Mouse (Mus musculus) limb, embryonic 12.5 days (tissue): Measurements from ENCODE around the gene Sars2. TPM values are rescaled to one million over a fixed set of nuclear protein-coding genes. Genes with fewer than 3 reads are reported as not detected.

Experiments used
- ATAC-seq: fragments of 200-750 bp; cut with Nextera tagmentation; 2 replicates; pipeline ENCODE4 v1.8.0; 2017; ENCODE audit warnings: low read depth, moderate TSS enrichment; ENCODE audit not compliant: insufficient number of reproducible peaks, insufficient read depth, low FRiP score, low TSS enrichment
- H3K27ac ChIP-seq: fragments of 300-500 bp; sonication (generic); 2 replicates; pipeline ENCODE4 v1.5.1; 2016; ENCODE audit warnings: mild to moderate bottlenecking, moderate library complexity
- H3K27me3 ChIP-seq: fragments of 300-500 bp; sonication (generic); 2 replicates; pipeline ENCODE4 v1.6.1; 2016; ENCODE audit warnings: mild to moderate bottlenecking, moderate library complexity
- H3K36me3 ChIP-seq: fragments of 300-500 bp; sonication (generic); 2 replicates; pipeline ENCODE4 v1.6.1; 2016; ENCODE audit warnings: mild to moderate bottlenecking, moderate library complexity
- H3K4me1 ChIP-seq: fragments of 300-500 bp; sonication (generic); replicated peaks from 2 replicates; pipeline ENCODE4 v1.6.1; 2016
- H3K4me2 ChIP-seq: fragments of 300-500 bp; sonication (generic); 2 replicates; pipeline ENCODE4 v1.6.1; 2016; ENCODE audit warnings: mild to moderate bottlenecking, moderate library complexity
- H3K4me3 ChIP-seq: fragments of 300-500 bp; sonication (generic); replicated peaks from 2 replicates; pipeline ENCODE4 v1.5.1; 2016; ENCODE audit warnings: mild to moderate bottlenecking
- H3K9ac ChIP-seq: fragments of 300-500 bp; sonication (generic); replicated peaks from 2 replicates; pipeline ENCODE4 v1.6.1; 2016; ENCODE audit warnings: mild to moderate bottlenecking, moderate library complexity
- H3K9me3 ChIP-seq: fragments of 300-500 bp; sonication (generic); 2 replicates; pipeline ENCODE4 v1.6.1; 2016; ENCODE audit warnings: mild to moderate bottlenecking, moderate library complexity
- WGBS: fragments of 180-500 bp; shearing (Covaris S2); methylation state at CpG from one replicate; pipeline ENCODE4 v1.1.7; 2016; 5-methylcytosine and 5-hydroxymethylcytosine counted together
- polyA plus RNA-seq: library from polyadenylated mRNA; unstranded; fragments of >200 nt; fragmentation: Nextera tagmentation; extraction: Ambion mirVana; gene quantifications from 2 replicates; pipeline ENCODE4 v1.2.1, GENCODE M21; 2016

Gene Sars2
- polyA plus RNA-seq, 1 experiment from 2014 or later: 33.1 TPM

- Histone ChIP-seq H3K27ac (no peak overlapping the region), H3K4me1 (peaks cover 4% of the 10 kb centered on the region), H3K27me3 (no peaks in the 10 kb centered on the region), H3K9ac (no peak overlapping the region), H3K4me2 (no peak overlapping the region), H3K36me3 (peaks cover 63% of the 10 kb centered on the region), H3K9me3 (no peaks in the 10 kb centered on the region), H3K4me3 (no peak overlapping the region)
- 0 out of 2 replicates have a peak, but pooled peaks have one; percentile 37 for ATAC-seq
- 49% methylated on average over 6 of the region's 6 CpGs for WGBS
Observed at GRCm38 (mm10) chr7:28780067-28780658, 38.4 kb downstream of the Sars2 start.

- Histone ChIP-seq H3K4me1 (peaks cover 4% of the 10 kb centered on the region), H3K9ac (no peak overlapping the region), H3K27ac (no peak overlapping the region), H3K27me3 (no peaks in the 10 kb centered on the region), H3K9me3 (no peaks in the 10 kb centered on the region), H3K36me3 (peaks cover 63% of the 10 kb centered on the region), H3K4me2 (no peak overlapping the region), H3K4me3 (no peak overlapping the region)
- 82% methylated on average over 7 of the region's 7 CpGs for WGBS
- ATAC-seq: no peak
Observed at GRCm38 (mm10) chr7:28780857-28781256, 39.1 kb downstream of the Sars2 start.

GRCm38 (mm10) chr7:28781261-28781663 is 39.5 kb downstream of the Sars2 start:
- H3K9ac ChIP-seq: no peak overlapping the region
- no peak overlapping the region for H3K4me3 ChIP-seq
- peaks cover 63% of the 10 kb centered on the region for H3K36me3 ChIP-seq
- H3K4me2 ChIP-seq: no peak overlapping the region
- H3K4me1 ChIP-seq: peaks cover 4% of the 10 kb centered on the region
- H3K27ac ChIP-seq: no peak overlapping the region
- WGBS: 91% methylated on average over 8 of the region's 8 CpGs
- H3K9me3 ChIP-seq: no peaks in the 10 kb centered on the region
- ATAC-seq: no peak
- H3K27me3 ChIP-seq: no peaks in the 10 kb centered on the region

GRCm38 (mm10) chr7:28785161-28785560 is 43.4 kb downstream of the Sars2 start:
- Histone ChIP-seq H3K36me3 (peaks cover 62% of the 10 kb centered on the region), H3K27me3 (no peaks in the 10 kb centered on the region), H3K4me3 (no peak overlapping the region), H3K9me3 (no peaks in the 10 kb centered on the region), H3K4me2 (no peak overlapping the region), H3K27ac (no peak overlapping the region), H3K9ac (no peak overlapping the region), H3K4me1 (peaks cover 18% of the 10 kb centered on the region)
- no peak for ATAC-seq
- WGBS: 67% methylated on average over 5 of the region's 5 CpGs

GRCm38 (mm10) chr7:28787884-28788283 is 46.1 kb downstream of the Sars2 start:
- WGBS: 93% methylated on average over 9 of the region's 9 CpGs
- H3K36me3 ChIP-seq: peaks cover 53% of the 10 kb centered on the region

GRCm38 (mm10) chr7:28788307-28789195 is 46.8 kb downstream of the Sars2 start, which contains the start of gene Rinl:
Gene Rinl, plus strand, starts transcription at chr7:28788969.
- Histone ChIP-seq H3K4me2 (no peak within 1 kb of the TSS), H3K27me3 (no peaks in the 10 kb centered on the region), H3K9me3 (no peaks in the 10 kb centered on the region), H3K27ac (peak within 1 kb of the TSS; percentile 47), H3K36me3 (peaks cover 47% of the 10 kb centered on the region), H3K4me3 (no peak within 1 kb of the TSS), H3K9ac (no peak within 1 kb of the TSS), H3K4me1 (peaks cover 30% of the 10 kb centered on the region)
- no peak for ATAC-seq
- 55% methylated on average over 5 of the region's 5 CpGs for WGBS

More at GRCm38 (mm10) chr7:28787884-28788283, 46.1 kb downstream of the Sars2 start:
- Histone ChIP-seq H3K4me3 (no peak overlapping the region), H3K4me2 (no peak overlapping the region), H3K27me3 (no peaks in the 10 kb centered on the region), H3K9ac (no peak overlapping the region), H3K27ac (no peak overlapping the region), H3K4me1 (peaks cover 30% of the 10 kb centered on the region), H3K9me3 (no peaks in the 10 kb centered on the region)
- ATAC-seq: no peak

- Histone ChIP-seq H3K4me2 (no peak overlapping the region), H3K27me3 (no peaks in the 10 kb centered on the region), H3K36me3 (peaks cover 40% of the 10 kb centered on the region), H3K9ac (no peak overlapping the region), H3K4me1 (peaks cover 30% of the 10 kb centered on the region), H3K9me3 (no peaks in the 10 kb centered on the region), H3K4me3 (no peak overlapping the region), H3K27ac (peak overlapping the region; percentile 47)
- 61% methylated on average over 3 of the region's 3 CpGs for WGBS
- ATAC-seq: no peak
Observed at GRCm38 (mm10) chr7:28789235-28789634, 47.4 kb downstream of the Sars2 start.

- no peaks in the 10 kb centered on the region for H3K9me3 ChIP-seq
- peak overlapping the region; percentile 47 for H3K27ac ChIP-seq
- 57% methylated on average over 8 of the region's 8 CpGs for WGBS
- no peak overlapping the region for H3K4me3 ChIP-seq
- peaks cover 30% of the 10 kb centered on the region for H3K4me1 ChIP-seq
- 0 out of 2 replicates have a peak, but pooled peaks have one; percentile 12 for ATAC-seq
- H3K27me3 ChIP-seq: no peaks in the 10 kb centered on the region
- H3K4me2 ChIP-seq: no peak overlapping the region
- H3K9ac ChIP-seq: no peak overlapping the region
- H3K36me3 ChIP-seq: peaks cover 31% of the 10 kb centered on the region
Observed at GRCm38 (mm10) chr7:28790066-28790806, 48.4 kb downstream of the Sars2 start.

GRCm38 (mm10) chr7:28791706-28792105 is 49.9 kb downstream of the Sars2 start:
- Histone ChIP-seq H3K9ac (no peak overlapping the region), H3K4me3 (no peak overlapping the region), H3K4me2 (no peak overlapping the region), H3K36me3 (peaks cover 16% of the 10 kb centered on the region), H3K27ac (peak overlapping the region; percentile 59; the same call in 1 of the 2 replicates), H3K9me3 (no peaks in the 10 kb centered on the region), H3K27me3 (no peaks in the 10 kb centered on the region), H3K4me1 (peaks cover 33% of the 10 kb centered on the region)
- ATAC-seq: no peak

- peak overlapping the region; percentile 59 for H3K27ac ChIP-seq
- 76% methylated on average over 14 of the region's 14 CpGs for WGBS
Observed at GRCm38 (mm10) chr7:28792391-28793185, 50.8 kb downstream of the Sars2 start.

More at GRCm38 (mm10) chr7:28792391-28793185, 50.8 kb downstream of the Sars2 start:
- no peak for ATAC-seq
- no peak overlapping the region for H3K4me2 ChIP-seq
- H3K27me3 ChIP-seq: no peaks in the 10 kb centered on the region
- peaks cover 8% of the 10 kb centered on the region for H3K36me3 ChIP-seq
- no peaks in the 10 kb centered on the region for H3K9me3 ChIP-seq
- peaks cover 37% of the 10 kb centered on the region for H3K4me1 ChIP-seq
- no peak overlapping the region for H3K9ac ChIP-seq
- no peak overlapping the region for H3K4me3 ChIP-seq
